In the genomic region with DNA sequence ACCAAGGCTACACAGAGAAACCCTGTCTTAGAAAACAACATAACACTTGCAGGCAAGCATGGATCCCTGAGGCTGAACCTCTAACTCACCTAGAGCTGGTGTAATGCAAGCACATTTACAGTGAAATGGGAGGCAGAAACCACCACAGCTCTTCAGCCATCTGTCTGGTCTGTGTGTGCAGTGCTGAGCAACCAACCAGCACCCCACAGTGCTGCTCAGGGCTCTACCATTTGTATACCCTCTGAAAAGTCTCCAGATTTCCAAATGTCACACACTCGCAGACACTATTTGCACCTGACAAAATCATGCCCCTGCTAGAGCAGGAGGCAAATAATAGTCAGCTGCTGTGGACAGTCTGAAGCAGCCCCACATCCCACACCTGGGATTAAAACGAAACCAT, we compare ENCODE assay signal across 14 mouse cellular contexts. TPM values are rescaled to one million over a fixed set of nuclear protein-coding genes. Genes with fewer than 3 reads are reported as not detected.
A peak's percentile ranks its signal among the peaks of the same experiment; 100 is the strongest.
DNase-seq lines count a peak whose midpoint lies in the region; ATAC-seq and TF ChIP-seq lines count a peak whose summit lies in the region.
"Had no signal": no experiment of that assay in that cellular context is flagged by ENCODE, and none has a peak within 500 bp of the region (broad histone marks: within the 10 kb centered on the region; RNA-seq: fewer than 3 reads in every experiment).

No protein-coding gene starts in this region.

- H3K4me3 ChIP-seq in heart, embryonic 11.5 days (ENCODE audit: low read depth, low read length), result no peak overlapping the region
- no peak overlapping the region for H3K4me3 ChIP-seq in cerebellum, adult 2 months (replicated peaks; ENCODE audit: insufficient read depth, low read depth, low read length)
- H3K4me3 ChIP-seq in lung, postnatal 0 days (ENCODE audit: low read depth, low read length), result no peak overlapping the region
- H3K4me3 ChIP-seq: embryonic facial prominence, embryonic 15.5 days; gastrocnemius, adult 2 months had no signal

- TF ChIP-seq CTCF in cerebellum, adult 2 months (IDR thresholded peaks at IDR 0.05; ENCODE audit: borderline replicate concordance, insufficient read depth, low read depth, low read length), result no peak
- no peak for TF ChIP-seq CTCF in lung, postnatal 0 days (IDR thresholded peaks at IDR 0.05)

- H3K27ac ChIP-seq in heart, embryonic 11.5 days (ENCODE audit: low read depth, low read length), result peak overlapping the region; percentile 84; the same call in 1 of the 2 replicates
- H3K27ac ChIP-seq in cerebellum, adult 2 months (ENCODE audit: insufficient read depth, low read length), result peak overlapping the region; percentile 2; the same call in 1 of the 2 replicates
- H3K27ac ChIP-seq in lung, postnatal 0 days (ENCODE audit: low read length), result no peak overlapping the region
- H3K27ac ChIP-seq: embryonic facial prominence, embryonic 15.5 days; gastrocnemius, adult 2 months had no signal

- no peaks in the 10 kb centered on the region for H3K9me3 ChIP-seq in heart, embryonic 11.5 days (replicated peaks; ENCODE audit: control insufficient read depth, low read length)
- no peaks in the 10 kb centered on the region for H3K9me3 ChIP-seq in lung, postnatal 0 days (ENCODE audit: low read length)
- H3K9me3 ChIP-seq: embryonic facial prominence, embryonic 15.5 days had no signal

- no peak for DNase-seq in heart, adult 18-20 months
- DNase-seq in layer of hippocampus, adult 11-12 months (ENCODE audit: low spot score), result peak; percentile 17
- DNase-seq in layer of hippocampus, adult 9-10 months (ENCODE audit: low spot score), result no peak
- DNase-seq in cerebellum, adult 2 months, result peak; percentile 63 to 84
- peak; percentile 29 to 39 for DNase-seq in layer of hippocampus, adult 8-10 months (ENCODE audit: low spot score in 2 of 2)
- DNase-seq in lung, postnatal 0 days (ENCODE audit: low spot score), result no peak
- DNase-seq: gastrocnemius, adult 2 months; lung, postnatal 10 days; right cerebral cortex, postnatal 14 days; thymus, postnatal 36 days had no signal

- no peak overlapping the region for H3K4me2 ChIP-seq in heart, embryonic 11.5 days
- H3K4me2 ChIP-seq in lung, postnatal 0 days (replicated peaks; ENCODE audit: low read depth, low read length), result no peak overlapping the region
- H3K4me2 ChIP-seq: embryonic facial prominence, embryonic 15.5 days; midbrain, embryonic 11.5 days had no signal

- TF ChIP-seq POLR2A in cerebellum, adult 2 months (IDR thresholded peaks at IDR 0.05; ENCODE audit: borderline replicate concordance, insufficient read depth, low read length), result no peak

- no peak overlapping the region for H3K9ac ChIP-seq in heart, embryonic 11.5 days (ENCODE audit: low read depth, low read length)
- no peak overlapping the region for H3K9ac ChIP-seq in lung, postnatal 0 days (replicated peaks; ENCODE audit: low read depth)
- H3K9ac ChIP-seq: embryonic facial prominence, embryonic 15.5 days had no signal

- H3K4me1 ChIP-seq in heart, embryonic 11.5 days (ENCODE audit: control insufficient read depth, insufficient read depth, low read length), result peaks cover 30% of the 10 kb centered on the region
- H3K4me1 ChIP-seq in cerebellum, adult 2 months (ENCODE audit: control insufficient read depth, insufficient read depth, low read length), result peaks cover 13% of the 10 kb centered on the region
- 0 out of 2 replicates have a peak, but pooled peaks cover 10% of the 10 kb centered on the region for H3K4me1 ChIP-seq in lung, postnatal 0 days (ENCODE audit: insufficient read depth, low read depth, low read length)

- no peak for TF ChIP-seq EP300 in lung, postnatal 0 days (IDR thresholded peaks at IDR 0.05)

- H3K27me3 ChIP-seq in heart, embryonic 11.5 days (ENCODE audit: control insufficient read depth, insufficient read depth, low read length), result no peaks in the 10 kb centered on the region
- no peaks in the 10 kb centered on the region for H3K27me3 ChIP-seq in cerebellum, adult 2 months (ENCODE audit: control insufficient read depth, insufficient read depth, low read length)
- no peaks in the 10 kb centered on the region for H3K27me3 ChIP-seq in lung, postnatal 0 days (replicated peaks; ENCODE audit: insufficient read depth, low read length)
- H3K27me3 ChIP-seq: embryonic facial prominence, embryonic 15.5 days had no signal

- ATAC-seq in heart, embryonic 11.5 days (replicated peaks; ENCODE audit: insufficient number of reproducible peaks, low FRiP score, low TSS enrichment), result no peak
- no peak for ATAC-seq in lung, postnatal 0 days
- ATAC-seq: CD4-positive, CD25-positive, alpha-beta regulatory T cell, adult 4 months had no signal

- H3K36me3 ChIP-seq in heart, embryonic 11.5 days (ENCODE audit: control insufficient read depth, insufficient read depth, low read length), result no peaks in the 10 kb centered on the region
- no peaks in the 10 kb centered on the region for H3K36me3 ChIP-seq in lung, postnatal 0 days (ENCODE audit: insufficient read depth, low read length)
- H3K36me3 ChIP-seq: embryonic facial prominence, embryonic 15.5 days had no signal

- 83% methylated on average over 2 of the region's 2 CpGs for WGBS in heart, embryonic 11.5 days (ENCODE audit: insufficient replicate concordance)
- WGBS in cerebellum, adult 2 months, result 39% methylated on average over 2 of the region's 2 CpGs
- WGBS in lung, postnatal 0 days, result 91% methylated on average over 2 of the region's 2 CpGs

RNA-seq across cellular contexts. Expression of a gene that starts 31.2 kb away (rescaled TPM):
- 26.0 and 29.1 TPM in 2 replicates for polyA plus RNA-seq in heart, embryonic 11.5 days (2014; fragmentation: Nextera tagmentation; extraction: Ambion mirVana)
- total RNA-seq in heart, adult 18-20 months (2021), result 10 to 100 TPM; 39.6 to 46.7 TPM
- polyA plus RNA-seq in cerebellum, adult 2 months (2012; rRNA removed), result 69.1 and 73.2 TPM in 2 replicates
- 100 to 1,000 TPM; 105 to 123 (median 113) TPM for total RNA-seq in layer of hippocampus, adult 8-10 months (2022)
- 15.7 and 16.0 TPM in 2 replicates for polyA plus RNA-seq in lung, postnatal 0 days (2015; fragmentation: Nextera tagmentation; extraction: Ambion mirVana)

Comparison
In these comparisons a context has a peak if more than half of its experiments do, and no peak if none do; other contexts are left out.
1. DNase-seq: peak in layer of hippocampus, adult 11-12 months (single experiment), cerebellum, adult 2 months (2 of 2) and layer of hippocampus, adult 8-10 months (2 of 2); none in heart, adult 18-20 months (0 of 2), layer of hippocampus, adult 9-10 months (single experiment) and lung, postnatal 0 days (single experiment).